Mouse (Mus musculus) embryonic facial prominence, embryonic 11.5 days (tissue): ENCODE results near the gene Itgb1bp1. TPM values are rescaled to one million over a fixed set of nuclear protein-coding genes. Genes with fewer than 3 reads are reported as not detected.

ENCODE experiments used
- ATAC-seq: fragments of 200-750 bp; cut with Nextera tagmentation; replicated peaks from 2 replicates; pipeline ENCODE4 v1.8.0; 2017; ENCODE audit warnings: low read depth; ENCODE audit not compliant: insufficient number of reproducible peaks, low FRiP score, low TSS enrichment
- DNase-seq: peaks from one replicate; pipeline ENCODE4 v3.0.0-alpha.2; 2015; ENCODE audit warnings: low spot score
- H3K27ac ChIP-seq: fragments of 300-500 bp; sonication (generic); replicated peaks from 2 replicates; pipeline ENCODE4 v1.5.1; 2014; ENCODE audit warnings: mild to moderate bottlenecking, low read depth, low read length, control low read depth
- H3K27me3 ChIP-seq: fragments of 300-500 bp; sonication (generic); 2 replicates; pipeline ENCODE4 v1.6.1; 2014; ENCODE audit warnings: mild to moderate bottlenecking, low read length, moderate library complexity, mixed read lengths; ENCODE audit not compliant: control insufficient read depth, insufficient read depth
- H3K36me3 ChIP-seq: fragments of 300-500 bp; sonication (generic); replicated peaks from 2 replicates; pipeline ENCODE4 v1.6.1; 2014; ENCODE audit warnings: low read depth, mild to moderate bottlenecking, low read length, moderate library complexity, mixed read lengths; ENCODE audit not compliant: control insufficient read depth, insufficient read depth
- H3K4me1 ChIP-seq: fragments of 300-500 bp; sonication (generic); 2 replicates; pipeline ENCODE4 v1.6.1; 2014; ENCODE audit warnings: low read length, mixed read lengths; ENCODE audit not compliant: control insufficient read depth, insufficient read depth
- H3K4me2 ChIP-seq: fragments of 300-500 bp; sonication (generic); 2 replicates; pipeline ENCODE4 v1.6.1; 2014; ENCODE audit warnings: low read depth, mild to moderate bottlenecking, control low read depth, low read length, moderate library complexity
- H3K4me3 ChIP-seq: fragments of 300-500 bp; sonication (generic); 2 replicates; pipeline ENCODE4 v1.5.1; 2014; ENCODE audit warnings: low read depth, low read length, control low read depth
- H3K9ac ChIP-seq: fragments of 300-500 bp; sonication (generic); replicated peaks from 2 replicates; pipeline ENCODE4 v1.6.1; 2014; ENCODE audit warnings: mild to moderate bottlenecking, control low read depth, low read length
- H3K9me3 ChIP-seq: fragments of 300-500 bp; sonication (generic); replicated peaks from 2 replicates; pipeline ENCODE4 v1.6.1; 2016; ENCODE audit warnings: mild to moderate bottlenecking, low read length, inconsistent platforms, mixed read lengths; ENCODE audit not compliant: control insufficient read depth
- WGBS: fragments of 180-500 bp; shearing (Covaris S2); extraction: QIAGEN DNeasy Blood & Tissue Kit; methylation state at CpG from one replicate; pipeline ENCODE4 v1.1.7; 2014; 5-methylcytosine and 5-hydroxymethylcytosine counted together
- polyA plus RNA-seq: library from polyadenylated mRNA; unstranded; fragments of >200 nt; fragmentation: Nextera tagmentation; extraction: Ambion mirVana; gene quantifications from 2 replicates; pipeline ENCODE4 v1.2.1, GENCODE M21; 2014

Gene Itgb1bp1
- polyA plus RNA-seq, 1 experiment from 2014 or later: 49.5 TPM

DNA sequence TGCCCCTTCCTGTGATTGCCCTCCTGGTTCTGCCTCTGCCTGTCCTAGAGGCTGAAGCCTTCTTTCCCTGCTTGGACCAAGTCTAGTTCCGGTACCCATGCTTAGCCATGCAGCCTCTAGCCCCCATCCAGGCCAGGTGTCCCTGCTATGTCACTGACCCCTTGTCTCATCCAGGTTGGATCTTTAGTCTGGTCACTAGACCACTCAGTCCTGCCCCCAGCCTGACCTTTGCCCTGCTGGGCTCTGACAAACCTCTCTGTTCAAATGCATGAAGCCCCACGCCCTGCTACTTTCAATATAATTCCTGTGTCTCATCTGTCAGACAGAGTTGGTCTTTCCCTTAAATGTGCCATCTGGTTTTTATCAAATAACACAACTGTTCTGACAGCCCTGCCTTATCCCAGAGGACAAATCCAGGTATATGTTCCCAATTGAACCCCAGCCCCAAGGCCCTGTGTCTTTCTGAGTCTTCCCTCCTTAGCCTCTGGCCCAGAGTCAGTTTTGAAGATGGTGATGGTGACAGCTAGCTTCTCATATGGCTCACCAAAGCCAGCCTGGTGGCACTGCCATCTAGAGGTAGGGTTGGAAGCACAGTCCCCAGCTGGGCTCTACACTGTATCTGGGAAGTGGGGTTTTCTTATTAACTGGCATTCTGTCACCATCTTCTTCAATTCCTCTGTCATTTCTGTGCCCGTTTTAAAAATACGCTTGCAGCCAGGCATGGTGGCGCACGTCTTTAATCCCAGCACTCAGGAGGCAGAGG lies 25.4 kb downstream of the Itgb1bp1 start:
- ATAC-seq: no peak
- DNase-seq: peak; percentile 12
- WGBS: 87% methylated on average over 6 of the region's 6 CpGs
- Histone ChIP-seq H3K9me3 (no peaks in the 10 kb centered on the region), H3K4me2 (no peak overlapping the region), H3K27ac (no peak overlapping the region), H3K9ac (no peak overlapping the region), H3K36me3 (peaks cover 2% of the 10 kb centered on the region; the same call in 1 of the 2 replicates), H3K27me3 (no peaks in the 10 kb centered on the region), H3K4me1 (no peaks in the 10 kb centered on the region), H3K4me3 (no peak overlapping the region)

DNA sequence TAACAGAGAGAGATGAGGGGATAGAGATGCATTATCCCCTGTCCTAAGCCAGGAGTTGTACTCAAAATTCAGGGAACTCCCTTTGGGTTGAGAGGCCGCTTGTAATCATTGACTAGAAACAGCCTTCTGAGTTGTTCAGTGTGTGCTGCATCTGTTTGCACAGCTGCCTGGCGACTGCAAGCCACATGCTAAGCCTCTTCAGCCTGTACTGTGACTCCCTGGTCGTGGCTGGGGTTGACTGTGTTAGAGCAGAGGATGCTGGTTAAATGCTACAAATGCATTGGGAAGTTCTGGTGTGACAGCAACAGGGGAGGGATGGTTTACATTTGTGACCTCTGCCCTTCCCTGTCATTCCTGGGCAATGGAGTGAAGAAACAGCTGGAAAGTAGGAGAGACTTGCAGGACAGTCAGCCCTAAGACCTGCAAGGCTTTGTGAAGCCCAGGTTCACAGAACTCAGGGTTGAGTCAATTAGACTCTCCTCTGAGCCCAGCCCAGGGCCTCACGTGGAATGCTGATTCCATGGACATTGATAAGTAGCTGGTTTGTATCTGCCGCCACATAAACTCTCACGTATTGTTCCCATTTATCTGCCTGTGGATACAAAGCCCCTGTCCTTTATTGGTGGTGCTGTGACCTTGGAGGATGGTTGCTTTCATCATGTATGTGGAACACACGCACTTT lies 38.2 kb downstream of the Itgb1bp1 start:
- Histone ChIP-seq H3K36me3 (peaks cover 10% of the 10 kb centered on the region), H3K27ac (no peak overlapping the region), H3K27me3 (no peaks in the 10 kb centered on the region), H3K4me1 (no peaks in the 10 kb centered on the region), H3K4me2 (no peak overlapping the region), H3K9ac (no peak overlapping the region), H3K9me3 (no peaks in the 10 kb centered on the region), H3K4me3 (no peak overlapping the region)
- DNase-seq (no peak), ATAC-seq (no peak)
- WGBS: 78% methylated on average over 7 of the region's 7 CpGs

DNA sequence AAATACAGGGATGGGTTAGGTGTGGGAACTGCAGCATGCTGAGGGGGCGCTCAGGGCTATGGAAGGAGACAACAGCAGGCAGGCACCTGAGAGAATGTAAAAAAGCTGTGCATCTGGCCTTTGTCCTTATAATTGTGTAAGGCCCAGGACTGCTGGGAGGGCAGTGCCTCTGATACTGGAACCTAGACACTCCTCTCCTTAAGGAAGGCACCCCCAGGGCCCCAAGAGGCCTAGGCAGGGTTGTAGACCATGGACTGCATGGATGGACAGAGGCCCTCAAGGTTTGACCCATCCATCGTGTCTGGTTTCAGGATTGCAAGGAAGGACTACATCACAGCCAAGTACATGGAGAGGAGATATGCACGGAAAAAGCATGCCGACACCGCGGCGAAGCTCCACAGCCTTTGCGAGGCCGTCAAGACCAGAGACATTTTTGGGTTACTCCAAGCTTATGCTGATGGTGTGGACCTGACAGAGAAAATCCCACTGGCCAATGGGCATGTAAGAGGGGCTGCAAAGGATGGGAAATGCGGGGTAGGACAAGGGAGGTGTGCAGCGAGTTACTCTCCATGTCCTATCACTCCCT lies 41.6 kb downstream of the Itgb1bp1 start:
- Histone ChIP-seq H3K27me3 (no peaks in the 10 kb centered on the region), H3K4me3 (no peak overlapping the region), H3K27ac (no peak overlapping the region), H3K9ac (no peak overlapping the region), H3K36me3 (peaks cover 6% of the 10 kb centered on the region), H3K4me2 (no peak overlapping the region), H3K9me3 (no peaks in the 10 kb centered on the region), H3K4me1 (no peaks in the 10 kb centered on the region)
- WGBS: 95% methylated on average over 11 of the region's 11 CpGs
- DNase-seq: no peak
- ATAC-seq: no peak

DNA sequence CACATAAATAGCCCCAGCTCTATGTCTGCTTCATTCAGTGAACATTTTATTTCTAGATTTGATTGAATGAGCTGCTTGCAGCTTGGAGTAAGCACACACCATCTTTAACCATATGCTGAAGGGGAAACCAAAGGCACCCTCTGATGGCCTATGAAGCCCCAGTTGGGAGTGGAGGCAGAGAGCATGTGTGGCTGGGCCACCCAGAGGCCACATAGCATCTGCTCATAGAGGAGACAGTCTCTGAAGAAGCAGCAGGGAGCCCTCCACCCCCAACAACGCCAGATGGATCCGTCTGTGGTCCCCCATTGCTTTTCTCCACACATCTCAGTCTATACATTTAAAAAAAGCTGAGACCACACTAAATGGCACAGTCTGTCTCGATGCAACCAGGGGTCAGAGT lies 44.1 kb downstream of the Itgb1bp1 start:
- Histone ChIP-seq H3K4me3 (no peak overlapping the region), H3K27me3 (no peaks in the 10 kb centered on the region), H3K36me3 (no peaks in the 10 kb centered on the region; the same call in none of the 2 replicates), H3K4me2 (no peak overlapping the region), H3K9ac (no peak overlapping the region), H3K4me1 (no peaks in the 10 kb centered on the region), H3K27ac (no peak overlapping the region), H3K9me3 (no peaks in the 10 kb centered on the region)
- no peak for ATAC-seq
- DNase-seq: no peak
- 85% methylated on average over 3 of the region's 3 CpGs for WGBS

DNA sequence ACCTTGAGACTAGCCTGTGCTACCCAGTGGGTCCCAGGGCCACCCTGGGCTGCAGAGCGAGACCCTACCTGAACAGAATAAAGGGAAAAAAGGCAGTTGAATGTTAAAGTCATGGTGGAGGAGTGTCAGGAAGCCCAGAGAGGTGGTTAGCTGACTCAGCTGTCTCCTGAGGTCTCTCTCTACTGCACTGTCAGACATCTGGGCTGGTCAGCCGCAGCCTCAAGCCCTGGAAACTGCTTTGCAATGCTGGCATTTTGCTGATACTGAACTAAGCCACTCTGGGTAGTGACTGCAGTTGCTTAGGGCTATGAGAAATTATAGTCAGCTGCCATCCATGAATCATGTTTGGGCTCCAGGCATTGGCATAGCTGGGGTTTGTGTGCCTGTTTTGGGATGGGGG lies 51.5 kb downstream of the Itgb1bp1 start:
- H3K9ac ChIP-seq: no peak overlapping the region
- DNase-seq (no peak), ATAC-seq (no peak)
- H3K4me3 ChIP-seq: no peak overlapping the region
- no peaks in the 10 kb centered on the region for H3K27me3 ChIP-seq
- no peaks in the 10 kb centered on the region for H3K9me3 ChIP-seq
- no peaks in the 10 kb centered on the region for H3K4me1 ChIP-seq
- no peak overlapping the region for H3K4me2 ChIP-seq
- peaks cover 2% of the 10 kb centered on the region for H3K36me3 ChIP-seq
- H3K27ac ChIP-seq: no peak overlapping the region
- 94% methylated on average over 2 of the region's 2 CpGs for WGBS

DNA sequence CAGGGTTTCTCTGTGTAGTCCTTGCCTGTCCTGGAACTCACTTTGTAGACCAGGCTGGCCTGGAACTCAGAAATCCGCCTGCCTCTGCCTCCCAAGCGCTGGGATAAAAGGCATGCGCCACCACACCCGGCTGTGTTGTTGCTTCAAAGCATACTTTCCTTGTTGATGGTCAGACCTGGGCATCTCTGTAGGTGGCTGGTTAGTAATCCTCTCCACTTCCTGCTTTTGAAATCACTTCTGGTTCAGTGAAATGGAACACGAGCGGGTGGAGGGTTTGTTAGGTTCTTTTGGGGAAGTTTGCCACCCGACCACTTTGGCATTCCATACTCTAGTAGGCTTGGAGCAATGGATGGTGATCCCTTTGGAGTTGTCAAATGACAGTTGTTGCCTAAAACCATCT lies 52.4 kb downstream of the Itgb1bp1 start:
- Histone ChIP-seq H3K27me3 (no peaks in the 10 kb centered on the region), H3K4me3 (no peak overlapping the region), H3K4me1 (no peaks in the 10 kb centered on the region), H3K9me3 (no peaks in the 10 kb centered on the region), H3K9ac (no peak overlapping the region), H3K4me2 (no peak overlapping the region), H3K36me3 (peaks cover 2% of the 10 kb centered on the region), H3K27ac (no peak overlapping the region)
- ATAC-seq: no peak
- DNase-seq: no peak
- 86% methylated on average over 7 of the region's 7 CpGs for WGBS

DNA sequence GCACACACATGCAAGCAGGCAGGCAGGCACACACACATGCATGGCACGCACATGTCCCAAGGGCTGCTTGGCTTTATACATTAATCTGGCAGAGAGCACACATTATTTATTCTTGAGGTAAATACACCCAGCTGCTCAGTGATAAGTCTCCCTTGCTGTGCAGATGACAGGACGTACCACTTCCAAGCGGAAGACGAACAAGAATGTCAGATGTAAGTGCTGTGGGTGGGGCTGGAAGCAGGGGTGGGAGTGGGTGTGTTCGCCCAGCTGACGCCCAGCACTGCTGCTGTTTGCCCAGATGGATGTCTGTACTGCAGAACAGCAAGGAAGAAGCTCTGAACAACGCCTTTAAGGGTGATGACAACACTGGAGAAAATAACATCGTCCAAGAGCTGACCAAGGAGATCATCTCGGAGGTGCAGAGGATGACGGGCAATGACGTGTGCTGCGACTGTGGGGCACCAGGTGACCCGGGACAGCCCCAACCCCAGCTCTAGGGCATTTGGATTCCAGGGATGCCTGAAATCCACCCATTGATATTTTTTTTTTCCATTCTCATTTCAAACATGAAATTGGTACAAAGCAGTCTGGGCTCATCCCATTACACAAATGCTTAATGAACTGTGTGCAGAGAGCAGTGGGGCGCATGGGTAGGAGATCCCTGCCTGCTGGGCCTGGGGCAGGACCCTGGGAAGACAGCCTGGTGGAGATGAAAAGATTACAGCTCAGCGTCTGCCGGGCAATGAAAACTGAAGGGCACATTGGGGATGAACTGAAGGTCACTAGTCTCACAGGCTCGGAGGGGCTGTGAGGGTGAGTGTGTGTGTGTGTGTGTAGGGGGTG lies 56.8 kb downstream of the Itgb1bp1 start:
- H3K27ac ChIP-seq: no peak overlapping the region
- H3K4me3 ChIP-seq: no peak overlapping the region
- H3K4me2 ChIP-seq: no peak overlapping the region
- no peaks in the 10 kb centered on the region for H3K36me3 ChIP-seq
- no peaks in the 10 kb centered on the region for H3K4me1 ChIP-seq
- H3K9ac ChIP-seq: no peak overlapping the region
- WGBS: 80% methylated on average over 17 of the region's 17 CpGs
- H3K27me3 ChIP-seq: no peaks in the 10 kb centered on the region
- ATAC-seq: peak; percentile 16; the same call in 1 of the 2 replicates
- no peak for DNase-seq
- no peaks in the 10 kb centered on the region for H3K9me3 ChIP-seq
